Mouse (Mus musculus) embryo, embryonic 11 days (tissue): ENCODE measurements around the gene Coa3.

Experiments used
- DNase-seq: peaks from one replicate; pipeline ENCODE4 v3.0.0-alpha.2; 2015

Gene Coa3

GRCm38 (mm10) chr11:101280837-101281236 is 1.9 kb upstream of the Coa3 start:
- DNase-seq, result no peak

- no peak for DNase-seq
These were observed 267 bp upstream of the Coa3 start for GRCm38 (mm10) chr11:101279193-101279569.

- DNase-seq, result no peak
These were observed 1.3 kb downstream of the Coa3 start for GRCm38 (mm10) chr11:101277381-101278222.

- no peak for DNase-seq
These were observed 2.4 kb downstream of the Coa3 start for GRCm38 (mm10) chr11:101276319-101277070.

- no peak for DNase-seq
These were observed 3.6 kb downstream of the Coa3 start for GRCm38 (mm10) chr11:101275309-101275708.

- DNase-seq, result no peak
These were observed 6.5 kb downstream of the Coa3 start for GRCm38 (mm10) chr11:101272446-101272845.

GRCm38 (mm10) chr11:101269577-101270116 is 9.3 kb downstream of the Coa3 start:
- DNase-seq, result peak; percentile 37

- DNase-seq, result no peak
These were observed 13.0 kb downstream of the Coa3 start for GRCm38 (mm10) chr11:101265906-101266305.

- DNase-seq, result peak; percentile 57
These were observed 13.9 kb downstream of the Coa3 start for GRCm38 (mm10) chr11:101264954-101265471.

GRCm38 (mm10) chr11:101263989-101264280 is 15.0 kb downstream of the Coa3 start:
- DNase-seq, result no peak

- DNase-seq, result peak; percentile 37
These were observed 15.6 kb downstream of the Coa3 start for GRCm38 (mm10) chr11:101263138-101263988.

- peak; percentile 64 for DNase-seq
These were observed 16.5 kb downstream of the Coa3 start for GRCm38 (mm10) chr11:101262272-101262967.

- DNase-seq, result peak; percentile 27
These were observed 18.0 kb downstream of the Coa3 start for GRCm38 (mm10) chr11:101260826-101261380.

GRCm38 (mm10) chr11:101259948-101260825 is 18.7 kb downstream of the Coa3 start, which contains the start of gene Wnk4:
Wnk4 (plus strand) TSS chr11:101260567.
- DNase-seq, result peak; percentile 85

- DNase-seq, result peak; percentile 36
These were observed 19.6 kb downstream of the Coa3 start for GRCm38 (mm10) chr11:101259261-101259712.

- no peak for DNase-seq
These were observed 22.8 kb downstream of the Coa3 start for GRCm38 (mm10) chr11:101255826-101256775.

- peak; percentile 92 for DNase-seq
These were observed 25.1 kb downstream of the Coa3 start, which contains the start of gene Vps25 for GRCm38 (mm10) chr11:101253613-101254389. Vps25 (plus strand) TSS chr11:101253707.

- no peak for DNase-seq
These were observed 26.0 kb downstream of the Coa3 start for GRCm38 (mm10) chr11:101252941-101253340.
